Mouse (Mus musculus): ENCODE data around the gene Zfp672. TPM values are rescaled to one million over a fixed set of nuclear protein-coding genes. Genes with fewer than 3 reads are reported as not detected.
"Not testable (repeated sequence)": the region's sequence is repeated elsewhere in the genome, so short reads cannot be mapped to it uniquely, and the experiment has no call there.

The Zfp672 gene
- 10 to 100 TPM; 47.7 to 52.0 TPM for total RNA-seq (2021)
- long read RNA-seq, experiment 1, transcript Zfp672-201 (4 exons, 2,862 nt) = major isoform, 7 of 29 reads
- long read RNA-seq, experiment 1, partial matches to known transcripts = 1 of 29 reads
- long read RNA-seq, experiment 1, other reads (novel, unspliced or antisense) = 14 of 29 reads
- long read RNA-seq, experiment 2, transcript Zfp672-206 (3 exons, 426 nt) = major isoform, 6 of 33 reads
- long read RNA-seq, experiment 2, partial matches to known transcripts = 6 of 33 reads
- long read RNA-seq, experiment 2, other reads (novel, unspliced or antisense) = 11 of 33 reads

- peak; percentile 95 to 96 for DNase-seq (ENCODE audit: low spot score in 2 of 2)
These were observed at the start of gene Zfp672, which contains the start of gene Sh3bp5l for GRCm38 (mm10) chr11:58330276-58331148. Gene Zfp672, minus strand, starts transcription at chr11:58330339. Gene Sh3bp5l, plus strand, starts transcription at chr11:58330724.

GRCm38 (mm10) chr11:58379516-58379915 lies 49.4 kb upstream of the Zfp672 start:
- DNase-seq (ENCODE audit: low spot score in 2 of 2) = no peak

- DNase-seq (ENCODE audit: low spot score in 2 of 2) = peak in 1 of 2 experiments; percentile 37
These were observed 48.7 kb upstream of the Zfp672 start, which contains the start of gene Lypd8 for GRCm38 (mm10) chr11:58378763-58379278. Gene Lypd8, plus strand, starts transcription at chr11:58379043.

GRCm38 (mm10) chr11:58377686-58378085 lies 47.5 kb upstream of the Zfp672 start:
- no peak for DNase-seq (ENCODE audit: low spot score in 2 of 2)

GRCm38 (mm10) chr11:58377273-58377672 lies 47.1 kb upstream of the Zfp672 start:
- DNase-seq (ENCODE audit: low spot score in 2 of 2) = no peak

GRCm38 (mm10) chr11:58366191-58366590 lies 36.1 kb upstream of the Zfp672 start:
- DNase-seq (ENCODE audit: low spot score in 2 of 2) = not testable (repeated sequence)

GRCm38 (mm10) chr11:58364454-58364853 lies 34.3 kb upstream of the Zfp672 start:
- DNase-seq (ENCODE audit: low spot score in 2 of 2) = no peak

GRCm38 (mm10) chr11:58362562-58362961 lies 32.4 kb upstream of the Zfp672 start:
- not testable (repeated sequence) for DNase-seq (ENCODE audit: low spot score in 2 of 2)

- DNase-seq (ENCODE audit: low spot score in 2 of 2) = no peak
These were observed 27.9 kb upstream of the Zfp672 start for GRCm38 (mm10) chr11:58357844-58358534.

- no peak for DNase-seq (ENCODE audit: low spot score in 2 of 2)
These were observed 26.9 kb upstream of the Zfp672 start for GRCm38 (mm10) chr11:58357042-58357441.

GRCm38 (mm10) chr11:58354927-58355326 lies 24.8 kb upstream of the Zfp672 start:
- DNase-seq (ENCODE audit: low spot score in 2 of 2) = no peak

- DNase-seq (ENCODE audit: low spot score in 2 of 2) = no peak
These were observed 24.3 kb upstream of the Zfp672 start for GRCm38 (mm10) chr11:58354476-58354875.

- no peak for DNase-seq (ENCODE audit: low spot score in 2 of 2)
These were observed 23.6 kb upstream of the Zfp672 start for GRCm38 (mm10) chr11:58353709-58354108.

GRCm38 (mm10) chr11:58352681-58353548 lies 22.8 kb upstream of the Zfp672 start:
- DNase-seq (ENCODE audit: low spot score in 2 of 2) = no peak

- no peak for DNase-seq (ENCODE audit: low spot score in 2 of 2)
These were observed 21.0 kb upstream of the Zfp672 start for GRCm38 (mm10) chr11:58351179-58351578.

- no peak for DNase-seq (ENCODE audit: low spot score in 2 of 2)
These were observed 20.5 kb upstream of the Zfp672 start for GRCm38 (mm10) chr11:58350628-58351027.

GRCm38 (mm10) chr11:58346745-58347144 lies 16.6 kb upstream of the Zfp672 start:
- DNase-seq (ENCODE audit: low spot score in 2 of 2) = no peak

GRCm38 (mm10) chr11:58334746-58335145 lies 4.6 kb upstream of the Zfp672 start:
- DNase-seq (ENCODE audit: low spot score in 2 of 2) = no peak

- DNase-seq (ENCODE audit: low spot score in 2 of 2) = no peak
These were observed 1.4 kb upstream of the Zfp672 start for GRCm38 (mm10) chr11:58331546-58331945.

- no peak for DNase-seq (ENCODE audit: low spot score in 2 of 2)
These were observed 983 bp upstream of the Zfp672 start for GRCm38 (mm10) chr11:58331149-58331495.

All from layer of hippocampus, postnatal 14 days (tissue).